Mouse (Mus musculus) cerebellum, adult 11-12 months (tissue): ENCODE data around the gene Fcgrt.
"Not testable (repeated sequence)": the region's sequence is repeated elsewhere in the genome, so short reads cannot be mapped to it uniquely, and the experiment has no call there.

ENCODE experiments used
- DNase-seq: peaks from one replicate; pipeline ENCODE4 v3.0.0; 2022

Fcgrt gene

GRCm38 (mm10) chr7:45129776-45130512 lies 26.3 kb upstream of the Fcgrt start:
- DNase-seq = peak; percentile 65

- no peak for DNase-seq
These were observed 25.7 kb upstream of the Fcgrt start for GRCm38 (mm10) chr7:45129318-45129717.

GRCm38 (mm10) chr7:45128624-45129246 lies 25.1 kb upstream of the Fcgrt start, which contains the start of gene Rpl13a:
TSS of gene Rpl13a (minus strand) at chr7:45128761.
- peak; percentile 100 for DNase-seq

GRCm38 (mm10) chr7:45127700-45128224 lies 24.1 kb upstream of the Fcgrt start:
- no peak for DNase-seq

- peak; percentile 49 for DNase-seq
These were observed 23.4 kb upstream of the Fcgrt start for GRCm38 (mm10) chr7:45126844-45127699.

GRCm38 (mm10) chr7:45126147-45126843 lies 22.6 kb upstream of the Fcgrt start:
- peak; percentile 54 for DNase-seq

GRCm38 (mm10) chr7:45125649-45126048 lies 22.0 kb upstream of the Fcgrt start:
- peak; percentile 46 for DNase-seq

- no peak for DNase-seq
These were observed 21.5 kb upstream of the Fcgrt start for GRCm38 (mm10) chr7:45125144-45125600.

- DNase-seq = peak; percentile 99
These were observed 20.8 kb upstream of the Fcgrt start, which contains the start of gene Rps11 for GRCm38 (mm10) chr7:45124224-45125143. TSS of gene Rps11 (minus strand) at chr7:45124439.

- peak; percentile 41 for DNase-seq
These were observed 19.5 kb upstream of the Fcgrt start for GRCm38 (mm10) chr7:45123186-45123570.

- DNase-seq = peak; percentile 46
These were observed 19.0 kb upstream of the Fcgrt start for GRCm38 (mm10) chr7:45122561-45123185.

GRCm38 (mm10) chr7:45121966-45122365 lies 18.3 kb upstream of the Fcgrt start:
- DNase-seq = peak; percentile 41

GRCm38 (mm10) chr7:45121404-45121803 lies 17.8 kb upstream of the Fcgrt start:
- DNase-seq = peak; percentile 52

GRCm38 (mm10) chr7:45119780-45120709 lies 16.4 kb upstream of the Fcgrt start:
- DNase-seq = no peak

GRCm38 (mm10) chr7:45118336-45118735 lies 14.7 kb upstream of the Fcgrt start:
- no peak for DNase-seq

- no peak for DNase-seq
These were observed 13.9 kb upstream of the Fcgrt start for GRCm38 (mm10) chr7:45117566-45117965.

- DNase-seq = no peak
These were observed 9.8 kb upstream of the Fcgrt start for GRCm38 (mm10) chr7:45113476-45113875.

GRCm38 (mm10) chr7:45112529-45112928 lies 8.9 kb upstream of the Fcgrt start:
- no peak for DNase-seq

GRCm38 (mm10) chr7:45111940-45112339 lies 8.3 kb upstream of the Fcgrt start:
- no peak for DNase-seq

- not testable (repeated sequence) for DNase-seq
These were observed 6.4 kb upstream of the Fcgrt start for GRCm38 (mm10) chr7:45110089-45110488.
